Mouse (Mus musculus): Measurements from ENCODE around the gene Gm6525. TPM values are rescaled to one million over a fixed set of nuclear protein-coding genes. Genes with fewer than 3 reads are reported as not detected.

Gene Gm6525
- polyA plus RNA-seq, 1 experiment: 0.40 TPM

DNA sequence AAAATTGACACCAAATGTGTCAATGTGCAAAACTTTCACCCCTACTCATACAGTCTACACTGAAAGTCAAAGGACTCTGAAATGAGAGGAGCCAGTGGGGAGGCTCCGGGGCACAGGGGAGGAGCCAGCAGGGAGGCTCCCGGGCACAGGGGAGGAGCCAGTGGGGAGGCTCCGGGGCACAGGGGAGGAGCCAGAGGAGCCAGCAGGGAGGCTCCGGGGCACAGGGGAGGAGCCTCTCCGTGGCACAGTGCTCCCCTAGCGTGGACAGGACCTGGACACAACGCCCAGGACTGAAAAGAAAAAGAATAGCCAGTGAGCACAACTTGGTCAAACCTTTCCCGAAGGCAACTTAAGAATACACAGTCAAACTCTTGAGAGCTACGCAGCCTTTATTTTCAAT, 38.5 kb upstream of the Gm6525 start:
- H3K4me1 ChIP-seq (ENCODE audit: control insufficient read depth, insufficient read depth, low read length): peaks cover 4% of the 10 kb centered on the region; the same call in 1 of the 2 replicates
- H3K27ac ChIP-seq (ENCODE audit: control insufficient read depth, insufficient read depth, low read depth, low read length): no peak overlapping the region

DNA sequence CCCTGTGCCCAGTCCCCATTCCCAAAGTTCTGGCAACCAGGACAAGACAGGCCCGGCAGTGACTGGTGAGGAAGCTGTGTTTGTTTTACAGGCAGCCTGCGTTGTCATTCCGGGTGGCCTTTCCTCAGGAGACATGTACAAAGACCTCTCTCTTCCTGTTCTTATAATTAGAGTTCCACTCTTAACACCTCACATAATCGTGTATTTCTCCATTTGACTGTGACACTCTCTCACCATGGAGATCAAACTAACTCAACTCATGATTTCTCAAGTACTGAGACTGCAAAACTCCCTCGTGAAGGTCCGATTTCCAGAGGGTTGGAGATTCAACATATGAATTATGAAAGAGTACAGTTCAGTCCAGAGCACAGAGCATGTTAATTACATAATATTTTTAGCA, 38.0 kb upstream of the Gm6525 start:
- Histone ChIP-seq H3K27ac (ENCODE audit: control insufficient read depth, insufficient read depth, low read depth, low read length) (no peak overlapping the region), H3K36me3 (ENCODE audit: control insufficient read depth, insufficient read depth, low read length) (no peaks in the 10 kb centered on the region), H3K27me3 (ENCODE audit: control insufficient read depth, insufficient read depth, low read length) (no peaks in the 10 kb centered on the region), H3K4me1 (ENCODE audit: control insufficient read depth, insufficient read depth, low read length) (peaks cover 4% of the 10 kb centered on the region; the same call in 1 of the 2 replicates), H3K4me3 (ENCODE audit: control insufficient read depth, low read depth, low read length) (no peak overlapping the region)
- TF ChIP-seq CTCF (IDR thresholded peaks at IDR 0.05; ENCODE audit: control insufficient read depth, insufficient read depth, insufficient replicate concordance, low read depth, low read length) (no peak), POLR2A (IDR thresholded peaks at IDR 0.05; ENCODE audit: control insufficient read depth, low read depth, low read length) (no peak)

More for the DNA sequence above, 38.5 kb upstream of the Gm6525 start:
- Histone ChIP-seq H3K36me3 (ENCODE audit: control insufficient read depth, insufficient read depth, low read length) (no peaks in the 10 kb centered on the region), H3K27me3 (ENCODE audit: control insufficient read depth, insufficient read depth, low read length) (no peaks in the 10 kb centered on the region), H3K4me3 (ENCODE audit: control insufficient read depth, low read depth, low read length) (no peak overlapping the region)
- no peak for TF ChIP-seq CTCF (IDR thresholded peaks at IDR 0.05; ENCODE audit: control insufficient read depth, insufficient read depth, insufficient replicate concordance, low read depth, low read length)

DNA sequence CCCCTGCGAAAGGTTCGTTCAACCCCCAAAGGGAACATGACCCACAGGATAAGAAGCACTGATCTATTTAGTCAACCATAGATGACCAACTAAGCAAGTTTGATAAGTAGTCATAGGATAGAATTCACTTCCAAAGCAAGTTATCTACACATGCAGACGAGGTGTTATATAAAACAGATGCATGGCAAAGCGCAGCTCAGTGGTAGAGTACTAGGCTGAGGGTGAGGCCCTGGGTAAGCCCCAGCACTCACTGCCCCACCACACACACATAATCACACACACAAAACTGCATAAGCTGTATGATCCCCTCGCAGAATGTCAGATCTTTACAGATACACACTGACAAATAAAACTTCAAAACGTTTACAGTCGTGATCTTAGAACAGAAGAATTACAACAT, 37.4 kb upstream of the Gm6525 start:
- TF ChIP-seq POLR2A (IDR thresholded peaks at IDR 0.05; ENCODE audit: control insufficient read depth, low read depth, low read length) (no peak), CTCF (IDR thresholded peaks at IDR 0.05; ENCODE audit: control insufficient read depth, insufficient read depth, insufficient replicate concordance, low read depth, low read length) (no peak)
- Histone ChIP-seq H3K27ac (ENCODE audit: control insufficient read depth, insufficient read depth, low read depth, low read length) (no peak overlapping the region), H3K4me3 (ENCODE audit: control insufficient read depth, low read depth, low read length) (no peak overlapping the region), H3K27me3 (ENCODE audit: control insufficient read depth, insufficient read depth, low read length) (no peaks in the 10 kb centered on the region), H3K36me3 (ENCODE audit: control insufficient read depth, insufficient read depth, low read length) (no peaks in the 10 kb centered on the region), H3K4me1 (ENCODE audit: control insufficient read depth, insufficient read depth, low read length) (peaks cover 4% of the 10 kb centered on the region; the same call in 1 of the 2 replicates)

DNA sequence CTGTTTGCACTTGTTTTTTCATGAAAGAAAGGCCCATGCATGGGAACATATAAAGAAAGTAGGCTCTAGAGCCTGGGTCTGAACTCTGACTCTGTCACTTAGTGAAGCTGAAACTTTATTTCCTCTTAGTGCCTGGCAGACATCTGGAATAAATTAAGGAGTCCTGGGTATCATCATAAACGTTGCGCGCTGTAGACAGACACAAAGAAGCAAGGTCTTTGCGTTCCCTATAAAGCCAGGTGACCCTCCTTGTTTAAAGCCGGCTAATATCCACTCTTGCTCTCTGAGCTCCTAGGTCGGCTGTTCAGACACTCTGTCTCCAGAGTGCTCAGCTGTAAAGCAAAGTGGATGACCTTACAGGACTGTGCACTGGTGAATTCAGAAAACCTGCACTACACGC, 33.0 kb upstream of the Gm6525 start:
- H3K4me3 ChIP-seq (ENCODE audit: control insufficient read depth, low read depth, low read length): no peak overlapping the region
- TF ChIP-seq CTCF (IDR thresholded peaks at IDR 0.05; ENCODE audit: control insufficient read depth, insufficient read depth, insufficient replicate concordance, low read depth, low read length) (no peak), POLR2A (IDR thresholded peaks at IDR 0.05; ENCODE audit: control insufficient read depth, low read depth, low read length) (no peak)
- H3K4me1 ChIP-seq (ENCODE audit: control insufficient read depth, insufficient read depth, low read length): no peaks in the 10 kb centered on the region
- H3K27me3 ChIP-seq (ENCODE audit: control insufficient read depth, insufficient read depth, low read length): no peaks in the 10 kb centered on the region
- H3K27ac ChIP-seq (ENCODE audit: control insufficient read depth, insufficient read depth, low read depth, low read length): no peak overlapping the region
- no peaks in the 10 kb centered on the region for H3K36me3 ChIP-seq (ENCODE audit: control insufficient read depth, insufficient read depth, low read length)

DNA sequence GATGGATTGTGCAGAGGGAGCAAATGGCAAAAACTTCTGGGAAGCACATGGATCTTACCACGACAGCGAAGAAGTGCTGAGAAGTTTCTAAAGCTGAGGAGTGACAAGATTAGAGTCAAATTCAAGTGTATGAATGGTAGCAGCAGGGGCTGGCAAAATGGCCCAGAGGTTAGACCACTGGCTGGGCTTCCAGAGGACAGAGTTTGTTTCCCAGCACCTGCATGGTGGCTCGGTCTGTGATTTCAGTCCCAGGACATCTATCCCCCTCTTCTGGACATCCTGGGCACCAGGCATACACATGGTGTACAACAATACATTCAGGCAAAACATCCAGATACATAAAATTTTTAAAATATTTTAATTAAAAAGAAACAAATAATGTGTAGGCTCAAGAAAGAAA, 24.1 kb upstream of the Gm6525 start:
- Histone ChIP-seq H3K4me3 (ENCODE audit: control insufficient read depth, low read depth, low read length) (no peak overlapping the region), H3K27me3 (ENCODE audit: control insufficient read depth, insufficient read depth, low read length) (no peaks in the 10 kb centered on the region), H3K4me1 (ENCODE audit: control insufficient read depth, insufficient read depth, low read length) (no peaks in the 10 kb centered on the region), H3K27ac (ENCODE audit: control insufficient read depth, insufficient read depth, low read depth, low read length) (no peak overlapping the region), H3K36me3 (ENCODE audit: control insufficient read depth, insufficient read depth, low read length) (no peaks in the 10 kb centered on the region)
- TF ChIP-seq CTCF (IDR thresholded peaks at IDR 0.05; ENCODE audit: control insufficient read depth, insufficient read depth, insufficient replicate concordance, low read depth, low read length) (no peak), POLR2A (IDR thresholded peaks at IDR 0.05; ENCODE audit: control insufficient read depth, low read depth, low read length) (no peak)

DNA sequence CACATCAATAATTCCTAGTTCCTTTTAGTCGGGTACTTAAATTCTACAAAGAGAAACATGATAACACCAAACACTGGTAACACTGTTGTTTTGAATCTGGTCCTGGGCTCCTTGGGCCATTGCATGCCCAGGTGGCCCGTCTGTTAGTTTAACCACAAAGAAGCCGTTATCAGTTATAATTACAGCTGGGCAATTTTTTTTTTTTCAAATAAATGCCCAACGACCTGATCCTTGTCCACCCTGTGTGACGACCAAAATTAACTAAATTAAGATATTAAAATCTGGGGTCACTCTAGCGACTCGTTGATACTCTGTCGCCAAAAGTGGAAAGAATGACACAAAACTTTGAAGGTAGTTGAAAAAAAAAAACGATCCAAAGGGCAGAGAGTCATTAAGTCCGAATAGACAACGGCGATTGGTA, 19.2 kb upstream of the Gm6525 start:
- peaks cover 2% of the 10 kb centered on the region; the same call in 1 of the 2 replicates for H3K4me1 ChIP-seq (ENCODE audit: control insufficient read depth, insufficient read depth, low read length)
- no peak overlapping the region for H3K27ac ChIP-seq (ENCODE audit: control insufficient read depth, insufficient read depth, low read depth, low read length)
- no peaks in the 10 kb centered on the region for H3K27me3 ChIP-seq (ENCODE audit: control insufficient read depth, insufficient read depth, low read length)
- TF ChIP-seq POLR2A (IDR thresholded peaks at IDR 0.05; ENCODE audit: control insufficient read depth, low read depth, low read length) (no peak), CTCF (IDR thresholded peaks at IDR 0.05; ENCODE audit: control insufficient read depth, insufficient read depth, insufficient replicate concordance, low read depth, low read length) (no peak)
- H3K4me3 ChIP-seq (ENCODE audit: control insufficient read depth, low read depth, low read length): no peak overlapping the region
- H3K36me3 ChIP-seq (ENCODE audit: control insufficient read depth, insufficient read depth, low read length): no peaks in the 10 kb centered on the region

DNA sequence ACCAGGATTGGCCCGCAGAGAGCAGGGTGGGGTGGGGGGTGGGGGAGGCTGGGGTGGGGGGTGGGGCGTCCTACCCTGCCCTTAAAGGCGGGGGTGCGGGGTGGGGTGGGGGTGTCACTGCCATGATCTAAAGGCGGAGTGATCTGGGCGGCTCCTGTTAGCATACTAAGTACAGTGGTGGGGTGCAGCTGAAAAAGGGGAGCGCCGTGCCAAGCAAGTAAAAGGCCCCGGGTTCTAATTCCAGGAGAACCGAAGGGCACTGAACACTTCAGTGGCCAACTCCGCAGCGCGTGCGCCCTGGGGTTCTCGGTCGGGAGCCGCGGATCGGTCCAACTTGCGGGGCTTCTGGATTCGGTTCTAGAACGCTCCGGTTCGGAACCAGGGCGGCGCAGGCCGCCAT, 18.8 kb upstream of the Gm6525 start:
- TF ChIP-seq POLR2A (IDR thresholded peaks at IDR 0.05; ENCODE audit: control insufficient read depth, low read depth, low read length) (no peak), CTCF (IDR thresholded peaks at IDR 0.05; ENCODE audit: control insufficient read depth, insufficient read depth, insufficient replicate concordance, low read depth, low read length) (no peak)
- Histone ChIP-seq H3K4me1 (ENCODE audit: control insufficient read depth, insufficient read depth, low read length) (peaks cover 2% of the 10 kb centered on the region; the same call in 1 of the 2 replicates), H3K36me3 (ENCODE audit: control insufficient read depth, insufficient read depth, low read length) (no peaks in the 10 kb centered on the region), H3K27me3 (ENCODE audit: control insufficient read depth, insufficient read depth, low read length) (no peaks in the 10 kb centered on the region), H3K27ac (ENCODE audit: control insufficient read depth, insufficient read depth, low read depth, low read length) (peak overlapping the region; percentile 56; the same call in 1 of the 2 replicates), H3K4me3 (ENCODE audit: control insufficient read depth, low read depth, low read length) (peak overlapping the region; percentile 93)

DNA sequence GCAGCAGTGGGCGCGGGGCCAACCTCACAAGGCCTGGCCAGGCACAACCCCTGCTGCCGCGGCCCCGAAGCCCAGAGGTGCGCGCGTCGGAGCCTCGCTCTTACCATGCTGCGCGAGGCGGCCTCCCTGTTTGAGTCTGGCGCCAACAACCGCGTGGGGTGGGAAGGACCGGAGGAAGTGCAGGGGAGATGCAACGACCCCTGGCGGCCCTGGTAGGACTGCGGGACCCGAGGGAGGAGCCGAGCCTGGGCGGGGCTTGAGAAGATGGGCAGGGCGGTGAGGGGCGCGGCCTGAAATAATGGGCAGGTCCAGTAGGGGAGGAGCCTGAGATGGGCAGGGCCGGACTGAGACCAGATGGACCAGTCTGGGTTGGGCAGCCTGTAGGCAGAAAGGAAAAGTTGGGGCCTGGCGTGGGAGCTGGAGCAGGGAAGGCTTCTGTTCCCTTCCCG, 18.3 kb upstream of the Gm6525 start, which contains the start of gene Mnd1:
TSS of gene Mnd1 (minus strand) at position 229 of the 449 bp plus-strand sequence.
- H3K36me3 ChIP-seq (ENCODE audit: control insufficient read depth, insufficient read depth, low read length): no peaks in the 10 kb centered on the region
- H3K4me3 ChIP-seq (ENCODE audit: control insufficient read depth, low read depth, low read length): peak within 1 kb of the TSS; percentile 93
- peak within 1 kb of the TSS; percentile 56; the same call in 1 of the 2 replicates for H3K27ac ChIP-seq (ENCODE audit: control insufficient read depth, insufficient read depth, low read depth, low read length)
- H3K4me1 ChIP-seq (ENCODE audit: control insufficient read depth, insufficient read depth, low read length): peaks cover 2% of the 10 kb centered on the region; the same call in 1 of the 2 replicates
- peak; percentile 46; the same call in 1 of the 2 replicates for TF ChIP-seq CTCF (IDR thresholded peaks at IDR 0.05; ENCODE audit: control insufficient read depth, insufficient read depth, insufficient replicate concordance, low read depth, low read length)
- no peak for TF ChIP-seq POLR2A (IDR thresholded peaks at IDR 0.05; ENCODE audit: control insufficient read depth, low read depth, low read length)
- H3K27me3 ChIP-seq (ENCODE audit: control insufficient read depth, insufficient read depth, low read length): no peaks in the 10 kb centered on the region
